Mouse (Mus musculus): ENCODE results near the gene Crtc3.

DNA sequence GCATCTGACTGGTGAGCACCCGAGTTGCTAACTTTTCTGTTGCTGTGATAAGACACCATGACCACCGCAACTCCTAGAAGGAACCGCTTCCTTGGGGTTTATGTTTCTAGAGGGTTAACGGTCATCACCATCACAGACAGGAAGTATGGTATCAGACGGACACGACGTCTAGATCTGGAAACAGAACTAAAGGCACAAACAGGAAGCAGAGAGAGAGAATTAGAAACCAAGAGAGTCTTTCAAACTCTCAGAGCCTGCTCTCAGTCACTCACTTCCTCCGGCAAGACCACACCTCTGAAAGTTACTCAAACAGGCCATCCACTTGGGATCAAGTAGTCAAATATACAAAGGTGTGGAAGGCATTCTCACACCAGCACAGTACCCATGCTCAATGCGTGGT, 112.9 kb downstream of the Crtc3 start:
- TF ChIP-seq POLR2A (IDR thresholded peaks at IDR 0.05; ENCODE audit: borderline replicate concordance, insufficient read depth, low read length) = no peak
- TF ChIP-seq CTCF (IDR thresholded peaks at IDR 0.05; ENCODE audit: borderline replicate concordance, insufficient read depth, low read depth, low read length) = no peak

Data from cerebellum, adult 2 months (tissue).